Mouse (Mus musculus): ENCODE measurements around the gene Olfr315. TPM values are rescaled to one million over a fixed set of nuclear protein-coding genes. Genes with fewer than 3 reads are reported as not detected.
"Not testable (repeated sequence)": the region's sequence is repeated elsewhere in the genome, so short reads cannot be mapped to it uniquely, and the experiment has no call there.

Gene Olfr315
- polyA plus RNA-seq, 1 experiment from 2014 or later, result not detected

GRCm38 (mm10) chr11:58828937-58829336, 55.9 kb downstream of the Olfr315 start, which contains the start of gene Olfr312:
Olfr312 (plus strand) TSS chr11:58829237.
- H3K27ac ChIP-seq; H3K9ac ChIP-seq (replicated peaks); H3K4me3 ChIP-seq (replicated peaks); H3K9me3 ChIP-seq; H3K27me3 ChIP-seq; H3K4me1 ChIP-seq (replicated peaks); ATAC-seq (ENCODE audit: insufficient number of reproducible peaks, insufficient read depth, low FRiP score, low TSS enrichment, low read depth); H3K4me2 ChIP-seq; H3K36me3 ChIP-seq: not testable (repeated sequence)

GRCm38 (mm10) chr11:58829764-58830163, 56.8 kb downstream of the Olfr315 start:
- ATAC-seq (ENCODE audit: insufficient number of reproducible peaks, insufficient read depth, low FRiP score, low TSS enrichment, low read depth), result no peak
- WGBS, result 82% methylated on average over 3 of the region's 3 CpGs
- Histone ChIP-seq H3K27ac (no peak overlapping the region), H3K4me1 (replicated peaks) (no peaks in the 10 kb centered on the region), H3K36me3 (no peaks in the 10 kb centered on the region), H3K4me2 (no peak overlapping the region), H3K9ac (replicated peaks) (no peak overlapping the region), H3K9me3 (no peaks in the 10 kb centered on the region), H3K27me3 (no peaks in the 10 kb centered on the region), H3K4me3 (replicated peaks) (no peak overlapping the region)

Other genes with a start within 250 kb of the Olfr315 start
- gene Olfr330, start 238.4 kb upstream of the Olfr315 start, polyA plus RNA-seq (2016; fragmentation: Nextera tagmentation; extraction: Ambion mirVana), result not detected in 2 replicates
- not detected in 2 replicates for gene Olfr329-ps, start 226.8 kb upstream of the Olfr315 start, polyA plus RNA-seq (2016; fragmentation: Nextera tagmentation; extraction: Ambion mirVana)
- 0.08 and 0.09 TPM in 2 replicates for gene Olfr328, start 217.6 kb upstream of the Olfr315 start, polyA plus RNA-seq (2016; fragmentation: Nextera tagmentation; extraction: Ambion mirVana)
- not detected in 2 replicates for gene Olfr224, start 202.6 kb upstream of the Olfr315 start, polyA plus RNA-seq (2016; fragmentation: Nextera tagmentation; extraction: Ambion mirVana)
- gene Olfr325, start 195.5 kb upstream of the Olfr315 start, polyA plus RNA-seq (2016; fragmentation: Nextera tagmentation; extraction: Ambion mirVana), result not detected in 2 replicates
- gene Olfr324, start 178.1 kb upstream of the Olfr315 start, polyA plus RNA-seq (2016; fragmentation: Nextera tagmentation; extraction: Ambion mirVana), result not detected in 2 replicates
- not detected in 2 replicates for gene 2210407C18Rik, start 157.1 kb upstream of the Olfr315 start, polyA plus RNA-seq (2016; fragmentation: Nextera tagmentation; extraction: Ambion mirVana)
- not detected in 2 replicates for gene Olfr323, start 142.7 kb upstream of the Olfr315 start, polyA plus RNA-seq (2016; fragmentation: Nextera tagmentation; extraction: Ambion mirVana)
- gene Trim58, start 132.7 kb upstream of the Olfr315 start, polyA plus RNA-seq (2016; fragmentation: Nextera tagmentation; extraction: Ambion mirVana), result 0.15 and 0.35 TPM in 2 replicates
- not detected in 2 replicates for gene Olfr322, start 114.4 kb upstream of the Olfr315 start, polyA plus RNA-seq (2016; fragmentation: Nextera tagmentation; extraction: Ambion mirVana)
- gene Olfr320, start 92.1 kb upstream of the Olfr315 start, polyA plus RNA-seq (2016; fragmentation: Nextera tagmentation; extraction: Ambion mirVana), result not detected in 2 replicates
- gene Olfr319, start 74.0 kb upstream of the Olfr315 start, polyA plus RNA-seq (2016; fragmentation: Nextera tagmentation; extraction: Ambion mirVana), result not detected in 2 replicates
- gene Olfr318, start 49.2 kb upstream of the Olfr315 start, polyA plus RNA-seq (2016; fragmentation: Nextera tagmentation; extraction: Ambion mirVana), result not detected in 2 replicates
- gene Olfr317, start 34.0 kb upstream of the Olfr315 start, polyA plus RNA-seq (2016; fragmentation: Nextera tagmentation; extraction: Ambion mirVana), result not detected in 2 replicates
- gene Olfr316, start 20.5 kb upstream of the Olfr315 start, polyA plus RNA-seq (2016; fragmentation: Nextera tagmentation; extraction: Ambion mirVana), result not detected in 2 replicates
- not detected in 2 replicates for gene Olfr314, start 9.8 kb downstream of the Olfr315 start, polyA plus RNA-seq (2016; fragmentation: Nextera tagmentation; extraction: Ambion mirVana)
- not detected in 2 replicates for gene Fam183b, start 28.8 kb downstream of the Olfr315 start, polyA plus RNA-seq (2016; fragmentation: Nextera tagmentation; extraction: Ambion mirVana)
- gene Olfr313, start 41.8 kb downstream of the Olfr315 start, polyA plus RNA-seq (2016; fragmentation: Nextera tagmentation; extraction: Ambion mirVana), result not detected in 2 replicates
- not detected in 2 replicates for gene Olfr312, start 56.0 kb downstream of the Olfr315 start, polyA plus RNA-seq (2016; fragmentation: Nextera tagmentation; extraction: Ambion mirVana)
- not detected in 2 replicates for gene Olfr311, start 66.1 kb downstream of the Olfr315 start, polyA plus RNA-seq (2016; fragmentation: Nextera tagmentation; extraction: Ambion mirVana)
- 12.8 and 13.5 TPM in 2 replicates for gene Gm12258, start 74.0 kb downstream of the Olfr315 start, polyA plus RNA-seq (2016; fragmentation: Nextera tagmentation; extraction: Ambion mirVana)
- gene 2810021J22Rik, start 94.0 kb downstream of the Olfr315 start, polyA plus RNA-seq (2016; fragmentation: Nextera tagmentation; extraction: Ambion mirVana), result 8.9 and 11.0 TPM in 2 replicates
- 4.9 and 6.6 TPM in 2 replicates for gene Zfp39, start 131.0 kb downstream of the Olfr315 start, polyA plus RNA-seq (2016; fragmentation: Nextera tagmentation; extraction: Ambion mirVana)
- 0.25 TPM in 1 of 2 replicates, not detected in the other for gene Btnl10, start 144.7 kb downstream of the Olfr315 start, polyA plus RNA-seq (2016; fragmentation: Nextera tagmentation; extraction: Ambion mirVana)
- gene Rnf187, start 165.7 kb downstream of the Olfr315 start, polyA plus RNA-seq (2016; fragmentation: Nextera tagmentation; extraction: Ambion mirVana), result 306 and 315 TPM in 2 replicates
- gene Hist3h2ba, start 175.7 kb downstream of the Olfr315 start, polyA plus RNA-seq (2016; fragmentation: Nextera tagmentation; extraction: Ambion mirVana), result 22.6 and 28.5 TPM in 2 replicates
- 26.2 and 27.9 TPM in 2 replicates for gene Hist3h2a, start 181.5 kb downstream of the Olfr315 start, polyA plus RNA-seq (2016; fragmentation: Nextera tagmentation; extraction: Ambion mirVana)
- 0.80 and 0.93 TPM in 2 replicates for gene Trim17, start 181.5 kb downstream of the Olfr315 start, polyA plus RNA-seq (2016; fragmentation: Nextera tagmentation; extraction: Ambion mirVana)
- 21.6 and 22.4 TPM in 2 replicates for gene Trim11, start 204.9 kb downstream of the Olfr315 start, polyA plus RNA-seq (2016; fragmentation: Nextera tagmentation; extraction: Ambion mirVana)

Measured in limb, embryonic 12.5 days (tissue).